Mouse (Mus musculus): ENCODE measurements around the gene Ttc19. TPM values are rescaled to one million over a fixed set of nuclear protein-coding genes. Genes with fewer than 3 reads are reported as not detected.
"Not testable (repeated sequence)": the region's sequence is repeated elsewhere in the genome, so short reads cannot be mapped to it uniquely, and the experiment has no call there.

The Ttc19 gene
- polyA plus RNA-seq, 1 experiment from 2014 or later = 10.1 TPM

GRCm38 (mm10) chr11:62277086-62277485 is 4.2 kb upstream of the Ttc19 start:
- Histone ChIP-seq H3K9ac (replicated peaks; ENCODE audit: low read depth) (no peak overlapping the region), H3K4me3 (ENCODE audit: low read depth, low read length) (no peak overlapping the region), H3K27ac (ENCODE audit: low read length) (no peak overlapping the region), H3K9me3 (ENCODE audit: low read length) (no peaks in the 10 kb centered on the region), H3K4me2 (replicated peaks; ENCODE audit: low read depth, low read length) (no peak overlapping the region), H3K27me3 (replicated peaks; ENCODE audit: insufficient read depth, low read length) (no peaks in the 10 kb centered on the region), H3K4me1 (ENCODE audit: insufficient read depth, low read depth, low read length) (peaks cover 3% of the 10 kb centered on the region; the same call in 1 of the 2 replicates), H3K36me3 (ENCODE audit: insufficient read depth, low read length) (no peaks in the 10 kb centered on the region)
- 35% methylated on average over 8 of the region's 8 CpGs for WGBS
- no peak for DNase-seq (ENCODE audit: low spot score)
- TF ChIP-seq EP300 (IDR thresholded peaks at IDR 0.05) = no peak
- peak; percentile 12; the same call in 1 of the 2 replicates for TF ChIP-seq CTCF (IDR thresholded peaks at IDR 0.05)
- ATAC-seq = no peak

GRCm38 (mm10) chr11:62278027-62278426 is 3.2 kb upstream of the Ttc19 start:
- ATAC-seq = peak; percentile 22
- 5% methylated on average over 5 of the region's 5 CpGs for WGBS
- Histone ChIP-seq H3K4me3 (ENCODE audit: low read depth, low read length) (no peak overlapping the region), H3K27ac (ENCODE audit: low read length) (no peak overlapping the region), H3K9me3 (ENCODE audit: low read length) (no peaks in the 10 kb centered on the region), H3K4me1 (ENCODE audit: insufficient read depth, low read depth, low read length) (peaks cover 4% of the 10 kb centered on the region; the same call in 1 of the 2 replicates), H3K36me3 (ENCODE audit: insufficient read depth, low read length) (no peaks in the 10 kb centered on the region), H3K27me3 (replicated peaks; ENCODE audit: insufficient read depth, low read length) (no peaks in the 10 kb centered on the region), H3K4me2 (replicated peaks; ENCODE audit: low read depth, low read length) (no peak overlapping the region), H3K9ac (replicated peaks; ENCODE audit: low read depth) (no peak overlapping the region)
- TF ChIP-seq EP300 (IDR thresholded peaks at IDR 0.05) (no peak), CTCF (IDR thresholded peaks at IDR 0.05) (peak; percentile 88)
- DNase-seq (ENCODE audit: low spot score) = peak; percentile 84

- ATAC-seq = peak; percentile 84
- WGBS = 1% methylated on average over 57 of the region's 57 CpGs
- Histone ChIP-seq H3K9ac (replicated peaks; ENCODE audit: low read depth) (peak overlapping the region; percentile 80), H3K4me3 (ENCODE audit: low read depth, low read length) (peak overlapping the region; percentile 90), H3K9me3 (ENCODE audit: low read length) (no peaks in the 10 kb centered on the region), H3K4me1 (ENCODE audit: insufficient read depth, low read depth, low read length) (peaks cover 4% of the 10 kb centered on the region; the same call in 1 of the 2 replicates), H3K36me3 (ENCODE audit: insufficient read depth, low read length) (peaks cover 3% of the 10 kb centered on the region; the same call in 1 of the 2 replicates), H3K27me3 (replicated peaks; ENCODE audit: insufficient read depth, low read length) (no peaks in the 10 kb centered on the region), H3K27ac (ENCODE audit: low read length) (peak overlapping the region; percentile 93), H3K4me2 (replicated peaks; ENCODE audit: low read depth, low read length) (peak overlapping the region; percentile 79)
- TF ChIP-seq CTCF (IDR thresholded peaks at IDR 0.05) (no peak), EP300 (IDR thresholded peaks at IDR 0.05) (no peak)
- peak; percentile 81 for DNase-seq (ENCODE audit: low spot score)
Measured at GRCm38 (mm10) chr11:62281601-62281997, 326 bp downstream of the Ttc19 start.

- H3K27me3 ChIP-seq (replicated peaks; ENCODE audit: insufficient read depth, low read length); H3K4me3 ChIP-seq (ENCODE audit: low read depth, low read length); H3K27ac ChIP-seq (ENCODE audit: low read length); H3K36me3 ChIP-seq (ENCODE audit: insufficient read depth, low read length); H3K4me1 ChIP-seq (ENCODE audit: insufficient read depth, low read depth, low read length); ATAC-seq; H3K9me3 ChIP-seq (ENCODE audit: low read length); H3K9ac ChIP-seq (replicated peaks; ENCODE audit: low read depth); DNase-seq (ENCODE audit: low spot score); H3K4me2 ChIP-seq (replicated peaks; ENCODE audit: low read depth, low read length): not testable (repeated sequence)
- 88% methylated on average over 3 of the region's 3 CpGs for WGBS
Measured at GRCm38 (mm10) chr11:62284020-62284419, 2.7 kb downstream of the Ttc19 start.

GRCm38 (mm10) chr11:62285020-62285419 is 3.7 kb downstream of the Ttc19 start:
- Histone ChIP-seq H3K4me1 (ENCODE audit: insufficient read depth, low read depth, low read length) (0 out of 2 replicates have a peak, but pooled peaks cover 4% of the 10 kb centered on the region), H3K4me3 (ENCODE audit: low read depth, low read length) (no peak overlapping the region), H3K27ac (ENCODE audit: low read length) (no peak overlapping the region), H3K4me2 (replicated peaks; ENCODE audit: low read depth, low read length) (no peak overlapping the region), H3K36me3 (ENCODE audit: insufficient read depth, low read length) (peaks cover 3% of the 10 kb centered on the region; the same call in 1 of the 2 replicates), H3K9me3 (ENCODE audit: low read length) (no peaks in the 10 kb centered on the region), H3K9ac (replicated peaks; ENCODE audit: low read depth) (no peak overlapping the region), H3K27me3 (replicated peaks; ENCODE audit: insufficient read depth, low read length) (no peaks in the 10 kb centered on the region)
- no peak for DNase-seq (ENCODE audit: low spot score)
- TF ChIP-seq CTCF (IDR thresholded peaks at IDR 0.05) = no peak
- no peak for TF ChIP-seq EP300 (IDR thresholded peaks at IDR 0.05)
- no peak for ATAC-seq
- WGBS = 91% methylated on average over 8 of the region's 8 CpGs

- H3K9ac ChIP-seq (replicated peaks; ENCODE audit: low read depth) = no peak overlapping the region
- H3K4me3 ChIP-seq (ENCODE audit: low read depth, low read length) = no peak overlapping the region
- no peaks in the 10 kb centered on the region for H3K9me3 ChIP-seq (ENCODE audit: low read length)
- DNase-seq (ENCODE audit: low spot score) = no peak
- 97% methylated on average over 1 of the region's 1 CpGs for WGBS
- no peak overlapping the region for H3K4me2 ChIP-seq (replicated peaks; ENCODE audit: low read depth, low read length)
- peaks cover 3% of the 10 kb centered on the region for H3K36me3 ChIP-seq (ENCODE audit: insufficient read depth, low read length)
- no peak overlapping the region for H3K27ac ChIP-seq (ENCODE audit: low read length)
- H3K27me3 ChIP-seq (replicated peaks; ENCODE audit: insufficient read depth, low read length) = no peaks in the 10 kb centered on the region
- TF ChIP-seq EP300 (IDR thresholded peaks at IDR 0.05) = no peak
- no peak for TF ChIP-seq CTCF (IDR thresholded peaks at IDR 0.05)
- ATAC-seq = no peak
- no peaks in the 10 kb centered on the region for H3K4me1 ChIP-seq (ENCODE audit: insufficient read depth, low read depth, low read length)
Measured at GRCm38 (mm10) chr11:62287700-62288099, 6.4 kb downstream of the Ttc19 start.

GRCm38 (mm10) chr11:62294121-62294520 is 12.8 kb downstream of the Ttc19 start:
- Histone ChIP-seq H3K4me2 (replicated peaks; ENCODE audit: low read depth, low read length) (no peak overlapping the region), H3K9ac (replicated peaks; ENCODE audit: low read depth) (no peak overlapping the region), H3K27me3 (replicated peaks; ENCODE audit: insufficient read depth, low read length) (no peaks in the 10 kb centered on the region), H3K4me1 (ENCODE audit: insufficient read depth, low read depth, low read length) (no peaks in the 10 kb centered on the region), H3K4me3 (ENCODE audit: low read depth, low read length) (no peak overlapping the region), H3K36me3 (ENCODE audit: insufficient read depth, low read length) (peaks cover 5% of the 10 kb centered on the region), H3K9me3 (ENCODE audit: low read length) (no peaks in the 10 kb centered on the region), H3K27ac (ENCODE audit: low read length) (no peak overlapping the region)
- ATAC-seq = no peak
- 88% methylated on average over 2 of the region's 2 CpGs for WGBS
- peak; percentile 10 for DNase-seq (ENCODE audit: low spot score)
- no peak for TF ChIP-seq EP300 (IDR thresholded peaks at IDR 0.05)
- no peak for TF ChIP-seq CTCF (IDR thresholded peaks at IDR 0.05)

Measured in lung, postnatal 0 days (tissue).